Mouse (Mus musculus): ENCODE measurements around the gene Tmem98.

The Tmem98 gene

GRCm38 (mm10) chr11:80791677-80792432 lies 18.1 kb upstream of the Tmem98 start:
- in situ Hi-C loops (cut with MseI, MboI), result no loop called here

GRCm38 (mm10) chr11:80793386-80793785 lies 16.6 kb upstream of the Tmem98 start:
- in situ Hi-C loops (cut with MseI, MboI), result no loop called here

GRCm38 (mm10) chr11:80794290-80794689 lies 15.7 kb upstream of the Tmem98 start:
- in situ Hi-C loops (cut with MseI, MboI), result no loop called here

GRCm38 (mm10) chr11:80795431-80795830 lies 14.5 kb upstream of the Tmem98 start:
- in situ Hi-C loops (cut with MseI, MboI), result loop anchor here in 1 of 2 experiments (5.0 kb wide), 1 partner anchor 98 kb away; no protein-coding TSS in a partner anchor

- in situ Hi-C loops (cut with MseI, MboI), result loop anchor here in 1 of 2 experiments (5.0 kb wide), 1 partner anchor 103 kb away; no protein-coding TSS in a partner anchor
These were observed 10.0 kb upstream of the Tmem98 start for GRCm38 (mm10) chr11:80799979-80800378.

- in situ Hi-C loops (cut with MseI, MboI), result no loop called here
These were observed 7.3 kb upstream of the Tmem98 start for GRCm38 (mm10) chr11:80802706-80803105.

GRCm38 (mm10) chr11:80808551-80809070 lies 1.4 kb upstream of the Tmem98 start:
- in situ Hi-C loops (cut with MseI, MboI), result no loop called here

GRCm38 (mm10) chr11:80809666-80809992 lies 346 bp upstream of the Tmem98 start:
- in situ Hi-C loops (cut with MseI, MboI), result no loop called here

GRCm38 (mm10) chr11:80811156-80811555 lies 1.2 kb downstream of the Tmem98 start:
- in situ Hi-C loops (cut with MseI, MboI), result no loop called here

GRCm38 (mm10) chr11:80815354-80815753 lies 5.4 kb downstream of the Tmem98 start:
- in situ Hi-C loops (cut with MseI, MboI), result no loop called here

GRCm38 (mm10) chr11:80818060-80818697 lies 8.2 kb downstream of the Tmem98 start:
- in situ Hi-C loops (cut with MseI, MboI), result no loop called here

- in situ Hi-C loops (cut with MseI, MboI), result no loop called here
These were observed 10.1 kb downstream of the Tmem98 start for GRCm38 (mm10) chr11:80820085-80820484.

- in situ Hi-C loops (cut with MseI, MboI), result no loop called here
These were observed 11.3 kb downstream of the Tmem98 start for GRCm38 (mm10) chr11:80821296-80821695.

GRCm38 (mm10) chr11:80821794-80822193 lies 11.8 kb downstream of the Tmem98 start:
- in situ Hi-C loops (cut with MseI, MboI), result no loop called here

GRCm38 (mm10) chr11:80835395-80835794 lies 25.4 kb downstream of the Tmem98 start:
- in situ Hi-C loops (cut with MseI, MboI), result no loop called here

- in situ Hi-C loops (cut with MseI, MboI), result no loop called here
These were observed 25.9 kb downstream of the Tmem98 start for GRCm38 (mm10) chr11:80835841-80836240.

- in situ Hi-C loops (cut with MseI, MboI), result no loop called here
These were observed 28.7 kb downstream of the Tmem98 start for GRCm38 (mm10) chr11:80838724-80839123.

- in situ Hi-C loops (cut with MseI, MboI), result no loop called here
These were observed 33.5 kb downstream of the Tmem98 start for GRCm38 (mm10) chr11:80843435-80843834.

- in situ Hi-C loops (cut with MseI, MboI), result no loop called here
These were observed 35.5 kb downstream of the Tmem98 start for GRCm38 (mm10) chr11:80845486-80845885.

GRCm38 (mm10) chr11:80846115-80846514 lies 36.1 kb downstream of the Tmem98 start:
- in situ Hi-C loops (cut with MseI, MboI), result no loop called here

- in situ Hi-C loops (cut with MseI, MboI), result no loop called here
These were observed 38.2 kb downstream of the Tmem98 start for GRCm38 (mm10) chr11:80848131-80848530.

GRCm38 (mm10) chr11:80851859-80852258 lies 41.9 kb downstream of the Tmem98 start:
- in situ Hi-C loops (cut with MseI, MboI), result no loop called here

- in situ Hi-C loops (cut with MseI, MboI), result no loop called here
These were observed 43.0 kb downstream of the Tmem98 start for GRCm38 (mm10) chr11:80853014-80853413.

Data from mouse trophoblast stem cell (cell line).